Mouse (Mus musculus): Measurements from ENCODE around the gene Cyp4f39. TPM values are rescaled to one million over a fixed set of nuclear protein-coding genes. Genes with fewer than 3 reads are reported as not detected.

Cyp4f39 gene
- total and polyA plus RNA-seq, 2 experiments = 0.18 to 0.49 TPM

DNA sequence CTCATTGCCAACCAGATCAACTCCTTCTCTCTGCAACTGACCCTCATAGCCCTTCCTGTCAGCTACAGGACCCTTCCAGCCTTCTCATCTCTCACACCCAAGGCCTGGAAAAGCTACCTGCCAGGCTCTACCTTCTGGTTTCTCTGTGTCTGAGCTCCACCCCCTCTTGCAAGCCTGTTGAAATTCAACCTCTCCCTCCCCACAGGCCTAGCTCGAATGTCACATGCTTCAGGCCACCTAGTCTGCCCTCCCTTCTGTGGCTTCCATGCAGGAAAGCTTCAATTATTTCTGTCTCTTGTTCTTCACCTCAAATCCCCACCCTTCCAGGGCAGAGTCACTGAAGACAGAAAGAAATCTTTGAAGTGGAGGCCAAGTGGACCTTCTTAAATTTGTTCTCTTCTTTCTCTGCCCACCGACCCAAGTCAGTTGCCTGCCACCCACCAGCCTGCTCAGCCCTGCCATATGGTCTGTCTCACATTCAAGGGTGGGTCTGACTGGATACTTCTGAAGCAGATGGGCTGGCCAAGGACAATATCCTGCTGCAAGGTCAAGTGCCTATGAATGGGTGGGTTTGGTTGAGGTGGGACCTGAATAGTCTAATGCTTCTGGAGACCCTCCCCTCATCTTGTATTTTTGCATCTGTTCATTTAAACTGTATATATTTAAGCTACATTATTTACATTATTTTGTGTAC lies 1.5 kb upstream of the Cyp4f39 start:
- TF ChIP-seq CTCF (IDR thresholded peaks at IDR 0.05; ENCODE audit: low read depth, low read length) (no peak), POLR2A (IDR thresholded peaks at IDR 0.05; ENCODE audit: extremely low read depth, insufficient read depth, low read length) (no peak)
- Histone ChIP-seq H3K27me3 (ENCODE audit: control insufficient read depth, insufficient read depth, low read length) (no peaks in the 10 kb centered on the region), H3K79me2 (ENCODE audit: control insufficient read depth, insufficient read depth, low read length) (no peaks in the 10 kb centered on the region), H3K4me1 (ENCODE audit: control insufficient read depth, insufficient read depth, low read length) (no peaks in the 10 kb centered on the region), H3K36me3 (ENCODE audit: control insufficient read depth, insufficient read depth, low read length) (no peaks in the 10 kb centered on the region), H3K4me3 (ENCODE audit: insufficient read depth, low read depth, low read length) (no peak overlapping the region), H3K27ac (replicated peaks; ENCODE audit: insufficient read depth, low read depth, low read length) (no peak overlapping the region), H3K9ac (ENCODE audit: low read depth, low read length) (no peak overlapping the region)
- 37% methylated on average over 2 of the region's 2 CpGs for WGBS
- no peak for DNase-seq (ENCODE audit: extremely low read depth, low read depth, low spot score)

GRCm38 (mm10) chr17:32454188-32454587 lies 1.7 kb downstream of the Cyp4f39 start:
- Histone ChIP-seq H3K36me3 (ENCODE audit: control insufficient read depth, insufficient read depth, low read length) (no peaks in the 10 kb centered on the region), H3K9ac (ENCODE audit: low read depth, low read length) (no peak overlapping the region), H3K27ac (replicated peaks; ENCODE audit: insufficient read depth, low read depth, low read length) (no peak overlapping the region), H3K4me3 (ENCODE audit: insufficient read depth, low read depth, low read length) (no peak overlapping the region), H3K27me3 (ENCODE audit: control insufficient read depth, insufficient read depth, low read length) (no peaks in the 10 kb centered on the region), H3K4me1 (ENCODE audit: control insufficient read depth, insufficient read depth, low read length) (no peaks in the 10 kb centered on the region), H3K79me2 (ENCODE audit: control insufficient read depth, insufficient read depth, low read length) (no peaks in the 10 kb centered on the region)
- TF ChIP-seq CTCF (IDR thresholded peaks at IDR 0.05; ENCODE audit: low read depth, low read length) = no peak
- TF ChIP-seq POLR2A (IDR thresholded peaks at IDR 0.05; ENCODE audit: extremely low read depth, insufficient read depth, low read length) = no peak
- WGBS = 33% methylated on average over 4 of the region's 4 CpGs
- DNase-seq (ENCODE audit: extremely low read depth, low read depth, low spot score) = no peak

DNA sequence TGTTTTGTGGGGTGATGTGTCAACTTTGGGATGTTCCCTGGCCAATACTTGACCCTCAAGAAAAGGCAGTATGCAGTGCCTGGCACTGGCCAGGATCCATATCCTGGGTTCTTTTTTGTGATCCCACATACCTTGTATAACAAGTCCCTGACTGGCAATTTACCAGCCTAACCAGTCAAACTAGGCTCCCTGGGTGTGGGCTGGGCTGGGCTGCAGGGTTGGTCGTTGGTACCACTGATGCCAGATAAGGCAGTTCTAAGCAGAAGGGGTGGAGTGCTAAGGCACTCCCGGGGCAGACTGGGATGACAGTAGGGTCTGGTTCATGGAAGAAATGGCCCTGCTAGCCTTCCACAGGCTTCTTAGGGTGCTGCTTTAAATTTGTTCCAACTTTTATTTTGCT lies 2.5 kb downstream of the Cyp4f39 start:
- no peak overlapping the region for H3K27ac ChIP-seq (replicated peaks; ENCODE audit: insufficient read depth, low read depth, low read length)
- no peaks in the 10 kb centered on the region for H3K27me3 ChIP-seq (ENCODE audit: control insufficient read depth, insufficient read depth, low read length)
- H3K4me1 ChIP-seq (ENCODE audit: control insufficient read depth, insufficient read depth, low read length) = no peaks in the 10 kb centered on the region
- TF ChIP-seq CTCF (IDR thresholded peaks at IDR 0.05; ENCODE audit: low read depth, low read length) (no peak), POLR2A (IDR thresholded peaks at IDR 0.05; ENCODE audit: extremely low read depth, insufficient read depth, low read length) (no peak)
- no peak for DNase-seq (ENCODE audit: extremely low read depth, low read depth, low spot score)
- no peak overlapping the region for H3K9ac ChIP-seq (ENCODE audit: low read depth, low read length)
- H3K36me3 ChIP-seq (ENCODE audit: control insufficient read depth, insufficient read depth, low read length) = no peaks in the 10 kb centered on the region
- 41% methylated on average over 2 of the region's 2 CpGs for WGBS
- H3K4me3 ChIP-seq (ENCODE audit: insufficient read depth, low read depth, low read length) = no peak overlapping the region
- H3K79me2 ChIP-seq (ENCODE audit: control insufficient read depth, insufficient read depth, low read length) = no peaks in the 10 kb centered on the region

DNA sequence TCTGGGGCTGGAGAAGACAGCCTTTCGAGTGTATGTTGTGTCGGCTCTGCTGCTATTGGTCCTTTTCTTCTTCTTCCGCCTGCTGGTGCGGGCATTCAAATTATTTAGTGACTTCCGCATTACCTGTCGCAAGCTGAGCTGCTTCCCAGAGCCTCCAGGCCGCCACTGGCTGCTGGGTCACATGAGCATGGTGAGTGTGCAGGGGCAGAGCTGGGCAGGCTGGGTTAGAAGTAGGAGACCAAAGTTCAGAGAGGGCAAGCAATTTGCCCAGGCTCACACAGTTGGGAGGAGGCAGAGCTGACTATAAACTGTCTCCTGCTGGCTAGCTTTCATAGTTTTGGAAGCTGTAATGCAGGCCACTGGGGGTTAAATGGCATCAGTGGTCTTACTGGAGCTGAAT lies 16.0 kb downstream of the Cyp4f39 start:
- H3K79me2 ChIP-seq (ENCODE audit: control insufficient read depth, insufficient read depth, low read length) = no peaks in the 10 kb centered on the region
- peak; percentile 58 for DNase-seq (ENCODE audit: extremely low read depth, low read depth, low spot score)
- 61% methylated on average over 7 of the region's 7 CpGs for WGBS
- no peak overlapping the region for H3K4me3 ChIP-seq (ENCODE audit: insufficient read depth, low read depth, low read length)
- H3K36me3 ChIP-seq (ENCODE audit: control insufficient read depth, insufficient read depth, low read length) = no peaks in the 10 kb centered on the region
- TF ChIP-seq CTCF (IDR thresholded peaks at IDR 0.05; ENCODE audit: low read depth, low read length) (no peak), POLR2A (IDR thresholded peaks at IDR 0.05; ENCODE audit: extremely low read depth, insufficient read depth, low read length) (no peak)
- no peak overlapping the region for H3K27ac ChIP-seq (replicated peaks; ENCODE audit: insufficient read depth, low read depth, low read length)
- H3K9ac ChIP-seq (ENCODE audit: low read depth, low read length) = no peak overlapping the region
- no peaks in the 10 kb centered on the region for H3K4me1 ChIP-seq (ENCODE audit: control insufficient read depth, insufficient read depth, low read length)
- no peaks in the 10 kb centered on the region for H3K27me3 ChIP-seq (ENCODE audit: control insufficient read depth, insufficient read depth, low read length)

- Histone ChIP-seq H3K4me1 (ENCODE audit: control insufficient read depth, insufficient read depth, low read length) (no peaks in the 10 kb centered on the region), H3K27me3 (ENCODE audit: control insufficient read depth, insufficient read depth, low read length) (no peaks in the 10 kb centered on the region), H3K27ac (replicated peaks; ENCODE audit: insufficient read depth, low read depth, low read length) (no peak overlapping the region), H3K9ac (ENCODE audit: low read depth, low read length) (no peak overlapping the region), H3K79me2 (ENCODE audit: control insufficient read depth, insufficient read depth, low read length) (no peaks in the 10 kb centered on the region), H3K4me3 (ENCODE audit: insufficient read depth, low read depth, low read length) (no peak overlapping the region), H3K36me3 (ENCODE audit: control insufficient read depth, insufficient read depth, low read length) (no peaks in the 10 kb centered on the region)
- TF ChIP-seq CTCF (IDR thresholded peaks at IDR 0.05; ENCODE audit: low read depth, low read length) = no peak
- no peak for TF ChIP-seq POLR2A (IDR thresholded peaks at IDR 0.05; ENCODE audit: extremely low read depth, insufficient read depth, low read length)
- WGBS = 84% methylated on average over 4 of the region's 4 CpGs
- no peak for DNase-seq (ENCODE audit: extremely low read depth, low read depth, low spot score)
Measured at GRCm38 (mm10) chr17:32470795-32471194, 18.3 kb downstream of the Cyp4f39 start.

- Histone ChIP-seq H3K9ac (ENCODE audit: low read depth, low read length) (no peak overlapping the region), H3K27ac (replicated peaks; ENCODE audit: insufficient read depth, low read depth, low read length) (no peak overlapping the region), H3K36me3 (ENCODE audit: control insufficient read depth, insufficient read depth, low read length) (no peaks in the 10 kb centered on the region), H3K4me1 (ENCODE audit: control insufficient read depth, insufficient read depth, low read length) (no peaks in the 10 kb centered on the region), H3K4me3 (ENCODE audit: insufficient read depth, low read depth, low read length) (no peak overlapping the region), H3K27me3 (ENCODE audit: control insufficient read depth, insufficient read depth, low read length) (no peaks in the 10 kb centered on the region), H3K79me2 (ENCODE audit: control insufficient read depth, insufficient read depth, low read length) (no peaks in the 10 kb centered on the region)
- no peak for TF ChIP-seq CTCF (IDR thresholded peaks at IDR 0.05; ENCODE audit: low read depth, low read length)
- TF ChIP-seq POLR2A (IDR thresholded peaks at IDR 0.05; ENCODE audit: extremely low read depth, insufficient read depth, low read length) = no peak
- 64% methylated on average over 7 of the region's 7 CpGs for WGBS
- no peak for DNase-seq (ENCODE audit: extremely low read depth, low read depth, low spot score)
Measured at GRCm38 (mm10) chr17:32472176-32472575, 19.7 kb downstream of the Cyp4f39 start.
